Mouse (Mus musculus) cortical plate, adult 2 months (tissue): ENCODE measurements around the gene Hnrnpd.

ENCODE experiments used
- CTCF ChIP-seq: fragments of 200-500 bp; IDR thresholded peaks from 2 replicates; pipeline ENCODE4 v1.5.1; 2011; ENCODE audit warnings: mild to moderate bottlenecking, control low read depth, low read length; ENCODE audit not compliant: insufficient read depth; ENCODE audit errors: extremely low read depth
- POLR2A ChIP-seq: fragments of 200-500 bp; IDR thresholded peaks from 2 replicates; pipeline ENCODE4 v1.6.1; 2011; ENCODE audit warnings: mild to moderate bottlenecking, low read length, control low read depth; ENCODE audit not compliant: insufficient read depth; ENCODE audit errors: extremely low read depth

GRCm38 (mm10) chr5:100006324-100007039 lies 27.7 kb upstream of the Hnrnpd start:
- TF ChIP-seq CTCF = no peak
- no peak for TF ChIP-seq POLR2A
